Mouse (Mus musculus): ENCODE measurements around the gene Bend4.
A peak's percentile ranks its signal among the peaks of the same experiment; 100 is the strongest.

Gene Bend4

GRCm38 (mm10) chr5:67419407-67419806 is 8.7 kb downstream of the Bend4 start:
- DNase-seq (ENCODE audit: low read depth, low spot score): no peak

GRCm38 (mm10) chr5:67411475-67411874 is 16.6 kb downstream of the Bend4 start:
- no peak for DNase-seq (ENCODE audit: low read depth, low spot score)

- no peak for DNase-seq (ENCODE audit: low read depth, low spot score)
Observed at GRCm38 (mm10) chr5:67410426-67410825, 17.7 kb downstream of the Bend4 start.

- DNase-seq (ENCODE audit: low read depth, low spot score): no peak
Observed at GRCm38 (mm10) chr5:67408391-67408790, 19.7 kb downstream of the Bend4 start.

GRCm38 (mm10) chr5:67404919-67405318 is 23.2 kb downstream of the Bend4 start:
- no peak for DNase-seq (ENCODE audit: low read depth, low spot score)

GRCm38 (mm10) chr5:67404380-67404779 is 23.7 kb downstream of the Bend4 start:
- DNase-seq (ENCODE audit: low read depth, low spot score): no peak

- no peak for DNase-seq (ENCODE audit: low read depth, low spot score)
Observed at GRCm38 (mm10) chr5:67401612-67402011, 26.5 kb downstream of the Bend4 start.

GRCm38 (mm10) chr5:67400608-67401480 is 27.3 kb downstream of the Bend4 start:
- DNase-seq (ENCODE audit: low read depth, low spot score): no peak

- DNase-seq (ENCODE audit: low read depth, low spot score): no peak
Observed at GRCm38 (mm10) chr5:67399876-67400607, 28.1 kb downstream of the Bend4 start.

GRCm38 (mm10) chr5:67397186-67397585 is 30.9 kb downstream of the Bend4 start:
- no peak for DNase-seq (ENCODE audit: low read depth, low spot score)

GRCm38 (mm10) chr5:67395211-67395851 is 32.8 kb downstream of the Bend4 start:
- peak; percentile 42 for DNase-seq (ENCODE audit: low read depth, low spot score)

- DNase-seq (ENCODE audit: low read depth, low spot score): peak; percentile 52
Observed at GRCm38 (mm10) chr5:67393951-67394350, 34.2 kb downstream of the Bend4 start.

GRCm38 (mm10) chr5:67382556-67382955 is 45.6 kb downstream of the Bend4 start:
- no peak for DNase-seq (ENCODE audit: low read depth, low spot score)

GRCm38 (mm10) chr5:67381690-67382089 is 46.4 kb downstream of the Bend4 start:
- DNase-seq (ENCODE audit: low read depth, low spot score): no peak

- no peak for DNase-seq (ENCODE audit: low read depth, low spot score)
Observed at GRCm38 (mm10) chr5:67377044-67377621, 51.0 kb downstream of the Bend4 start.

- DNase-seq (ENCODE audit: low read depth, low spot score): no peak
Observed at GRCm38 (mm10) chr5:67362931-67363330, 65.2 kb downstream of the Bend4 start.

GRCm38 (mm10) chr5:67362316-67362715 is 65.8 kb downstream of the Bend4 start:
- no peak for DNase-seq (ENCODE audit: low read depth, low spot score)

GRCm38 (mm10) chr5:67348949-67349348 is 79.2 kb downstream of the Bend4 start:
- peak; percentile 86 for DNase-seq (ENCODE audit: low read depth, low spot score)

GRCm38 (mm10) chr5:67347060-67347459 is 81.0 kb downstream of the Bend4 start:
- DNase-seq (ENCODE audit: low read depth, low spot score): no peak

Measured in brain, adult 2 months (tissue).